Mouse (Mus musculus): Measurements from ENCODE around the gene Ptpn23.
"Not testable (repeated sequence)": the region's sequence is repeated elsewhere in the genome, so short reads cannot be mapped to it uniquely, and the experiment has no call there.

Ptpn23 gene

DNA sequence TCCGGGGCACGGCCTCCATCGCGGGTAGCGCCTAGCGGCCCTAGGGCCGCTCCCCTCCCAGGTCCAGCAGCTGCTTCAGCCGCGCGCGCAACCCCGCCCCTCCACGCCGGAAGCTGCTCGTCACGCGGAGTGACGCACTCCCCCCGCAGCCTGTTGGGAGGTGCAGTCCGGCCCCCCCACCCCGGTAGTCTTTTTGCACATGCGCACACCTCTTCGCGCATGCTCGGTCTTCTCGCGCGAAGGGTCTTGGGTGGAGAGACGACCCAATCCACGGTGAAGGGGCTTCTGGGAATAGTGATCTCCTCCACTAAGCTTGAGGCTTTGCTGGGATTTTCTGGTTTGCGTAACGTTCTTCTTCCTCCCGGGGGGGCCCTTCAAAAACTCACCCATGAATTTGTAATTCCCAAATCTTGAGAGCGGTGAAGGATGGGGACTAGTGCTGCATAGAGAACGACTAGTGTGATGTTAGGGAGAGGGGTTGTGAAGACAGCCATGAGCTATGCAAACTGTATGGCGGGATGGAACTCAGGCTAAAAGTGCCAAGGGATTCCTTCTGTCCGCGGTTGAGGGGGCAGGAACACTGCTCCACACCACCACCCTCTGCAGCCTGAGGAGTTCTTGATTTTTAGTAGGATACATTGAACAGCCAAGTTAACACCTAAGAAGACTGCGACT lies at the start of gene Ptpn23:
Gene Ptpn23, minus strand, starts transcription at position 115 of the 675 bp plus-strand sequence.
- DNase-seq (ENCODE audit: low spot score in 2 of 2): peak; percentile 91 to 92

DNA sequence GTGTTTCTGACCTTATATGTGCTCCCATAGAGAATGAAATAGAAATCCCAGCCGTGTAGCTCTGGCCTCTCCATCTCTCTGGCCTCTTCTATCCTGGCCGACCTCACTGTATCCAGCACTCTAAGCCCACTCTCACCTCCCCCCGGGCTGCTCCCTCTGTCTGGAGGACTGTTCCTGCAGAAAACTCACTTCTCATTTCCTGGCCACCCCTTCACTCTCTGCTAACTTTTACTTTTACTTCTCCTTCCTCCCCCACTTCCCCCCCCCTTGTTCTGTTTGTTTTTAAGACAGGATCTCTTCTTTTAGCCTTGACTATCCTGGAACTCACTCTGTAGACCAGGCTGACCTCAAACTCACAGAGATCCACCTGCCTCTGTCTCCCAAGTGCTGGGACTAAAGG lies 44.5 kb upstream of the Ptpn23 start:
- DNase-seq (ENCODE audit: low spot score in 2 of 2): no peak

DNA sequence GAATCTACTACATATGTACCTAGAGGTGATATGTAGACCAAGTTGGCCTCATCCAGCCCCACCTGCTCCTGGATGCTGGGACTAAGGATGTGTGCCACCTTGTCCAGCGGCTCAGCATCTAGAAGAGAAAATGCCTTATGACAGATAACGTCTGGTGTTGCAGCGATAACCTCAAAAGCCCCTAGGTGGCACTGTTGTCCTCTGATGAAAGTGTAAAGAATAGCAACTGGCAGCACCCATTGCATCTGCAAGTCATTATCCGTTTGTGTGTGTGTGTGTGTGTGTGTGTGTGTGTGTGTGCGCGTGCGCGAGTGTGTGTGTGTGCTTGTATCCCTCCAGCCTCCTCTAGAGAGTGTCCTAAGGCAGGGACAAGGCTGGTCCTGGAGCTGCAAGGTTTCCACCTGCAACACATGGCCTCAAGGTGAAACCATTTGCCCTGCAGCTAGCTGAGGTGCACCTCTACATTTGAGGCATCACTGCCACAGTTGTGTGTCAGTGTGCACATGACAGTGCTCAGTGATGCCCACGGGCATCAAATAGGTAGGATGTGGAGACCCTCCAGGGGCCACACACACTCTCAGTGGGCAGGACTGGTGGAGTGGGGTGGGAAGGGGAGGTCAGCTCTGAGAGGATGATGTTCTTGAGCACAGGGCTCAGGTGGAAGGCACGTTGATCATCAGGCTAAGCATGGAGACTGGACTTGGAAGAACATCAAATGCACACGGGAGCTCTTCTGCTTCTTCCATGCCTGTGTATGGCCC lies 41.0 kb upstream of the Ptpn23 start:
- peak; percentile 68 to 80 for DNase-seq (ENCODE audit: low spot score in 2 of 2)

DNA sequence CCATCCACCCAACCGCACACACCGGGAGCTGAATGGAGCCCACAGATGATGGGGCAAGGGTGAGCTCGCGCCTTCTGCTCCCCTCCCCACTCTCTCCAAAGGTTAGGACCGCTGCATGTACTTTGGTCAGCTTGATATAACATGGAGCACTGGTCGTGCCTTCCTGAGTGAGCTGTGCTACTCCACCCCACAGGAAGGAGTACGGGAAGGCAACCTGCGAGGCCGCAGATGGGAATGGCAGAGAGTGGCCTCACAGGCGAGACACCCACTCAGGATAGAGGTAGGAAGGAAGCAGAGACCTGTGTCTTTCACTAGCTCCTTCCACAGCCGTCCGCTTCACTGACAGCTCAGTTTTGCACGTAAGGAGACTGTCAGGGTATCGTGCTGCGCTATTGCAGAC lies 40.3 kb upstream of the Ptpn23 start:
- DNase-seq (ENCODE audit: low spot score in 2 of 2): no peak

DNA sequence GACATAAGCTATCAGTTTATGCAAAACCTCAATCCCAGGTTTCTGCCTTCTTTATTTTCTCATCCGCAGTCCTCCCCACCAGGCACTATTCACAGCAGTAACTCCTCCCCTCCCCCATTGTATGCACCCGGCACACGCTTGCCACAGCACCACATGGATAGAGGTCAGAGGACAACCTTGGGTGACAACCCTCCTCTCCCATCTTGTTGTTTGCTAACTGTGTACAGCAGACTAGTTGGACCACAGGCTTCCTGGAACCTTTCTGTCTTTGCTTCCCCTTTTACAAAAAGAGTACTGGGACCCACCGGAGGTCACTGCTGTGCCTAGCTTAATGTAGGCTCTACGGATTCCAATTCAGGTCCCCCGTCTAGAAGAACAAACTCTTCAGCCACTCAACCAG lies 32.5 kb upstream of the Ptpn23 start:
- DNase-seq (ENCODE audit: low spot score in 2 of 2): no peak

DNA sequence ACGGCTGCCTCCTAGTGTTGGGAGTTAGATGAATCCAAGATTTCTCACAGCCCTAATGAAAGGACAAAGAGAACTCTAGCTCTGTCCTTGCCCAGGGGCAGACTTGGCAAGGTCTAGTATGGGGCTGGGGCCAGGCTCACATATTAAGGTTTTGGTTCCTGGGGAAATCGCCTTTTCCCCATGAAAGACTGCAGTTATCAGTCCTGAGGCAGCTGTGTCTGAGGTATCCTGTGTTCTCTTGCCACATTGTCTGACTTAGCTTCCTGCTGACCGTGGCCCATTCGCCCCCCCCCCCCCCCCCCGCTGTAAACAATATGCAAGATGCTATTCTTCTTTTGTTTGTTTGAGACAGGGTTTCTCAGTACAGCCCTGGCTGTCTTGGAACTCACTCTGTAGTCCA lies 32.0 kb upstream of the Ptpn23 start:
- no peak for DNase-seq (ENCODE audit: low spot score in 2 of 2)

DNA sequence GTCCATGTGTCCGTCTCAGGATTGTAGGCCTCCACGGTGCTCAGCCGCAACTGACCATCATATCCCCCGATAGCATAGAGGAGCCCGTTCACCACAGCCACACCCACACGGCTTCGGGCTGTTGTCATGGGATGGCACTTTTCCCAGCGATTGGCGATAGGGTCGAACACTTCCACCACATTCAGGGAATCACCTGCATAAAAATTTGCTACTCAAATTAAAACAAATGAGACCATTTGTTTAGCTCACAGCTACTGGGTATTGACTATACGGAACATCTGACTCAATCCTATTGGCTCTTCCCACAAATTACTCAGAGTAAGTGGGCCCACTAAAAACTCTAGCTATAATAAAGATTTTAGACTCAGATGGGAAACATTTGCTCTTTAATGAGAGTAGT lies 28.0 kb upstream of the Ptpn23 start:
- DNase-seq (ENCODE audit: low spot score in 2 of 2): no peak

DNA sequence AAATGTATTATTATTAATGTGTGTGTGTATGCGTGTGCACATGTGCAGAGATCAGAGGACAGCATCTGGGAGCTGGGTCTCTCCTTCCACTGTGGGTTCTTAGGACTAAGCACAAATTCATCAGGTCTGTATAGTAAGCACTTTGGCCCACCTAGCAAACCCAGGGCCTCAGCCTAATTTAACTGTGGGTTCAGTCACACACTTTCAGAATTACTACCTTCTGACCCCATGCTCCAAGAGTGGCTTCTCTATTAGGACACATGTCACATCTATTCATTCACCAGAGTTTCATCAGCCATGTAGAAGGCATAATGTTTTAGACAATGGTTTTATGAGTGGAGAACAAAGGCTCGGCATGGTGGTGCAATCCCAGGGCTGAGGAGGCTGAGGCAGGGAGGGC lies 25.0 kb upstream of the Ptpn23 start:
- no peak for DNase-seq (ENCODE audit: low spot score in 2 of 2)

DNA sequence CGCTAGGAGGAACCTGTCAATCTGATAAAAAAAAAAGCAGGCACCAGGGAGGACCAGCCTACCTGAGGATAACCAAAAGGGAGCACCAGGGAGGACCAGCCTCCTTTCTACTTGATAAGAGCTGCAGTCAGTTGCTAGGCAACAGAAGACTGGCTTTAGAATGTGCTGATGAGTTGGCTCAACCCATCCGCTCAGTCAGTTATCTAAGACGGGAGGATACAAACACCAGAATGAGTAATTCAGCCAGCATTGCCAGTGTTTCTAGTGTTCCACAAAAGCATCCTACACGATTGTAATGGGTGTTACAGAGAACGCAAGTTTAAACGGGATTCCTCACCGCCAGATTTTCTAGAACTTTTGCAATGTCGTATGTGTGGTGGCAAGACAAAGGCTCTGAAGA lies 23.2 kb upstream of the Ptpn23 start:
- DNase-seq (ENCODE audit: low spot score in 2 of 2): no peak

DNA sequence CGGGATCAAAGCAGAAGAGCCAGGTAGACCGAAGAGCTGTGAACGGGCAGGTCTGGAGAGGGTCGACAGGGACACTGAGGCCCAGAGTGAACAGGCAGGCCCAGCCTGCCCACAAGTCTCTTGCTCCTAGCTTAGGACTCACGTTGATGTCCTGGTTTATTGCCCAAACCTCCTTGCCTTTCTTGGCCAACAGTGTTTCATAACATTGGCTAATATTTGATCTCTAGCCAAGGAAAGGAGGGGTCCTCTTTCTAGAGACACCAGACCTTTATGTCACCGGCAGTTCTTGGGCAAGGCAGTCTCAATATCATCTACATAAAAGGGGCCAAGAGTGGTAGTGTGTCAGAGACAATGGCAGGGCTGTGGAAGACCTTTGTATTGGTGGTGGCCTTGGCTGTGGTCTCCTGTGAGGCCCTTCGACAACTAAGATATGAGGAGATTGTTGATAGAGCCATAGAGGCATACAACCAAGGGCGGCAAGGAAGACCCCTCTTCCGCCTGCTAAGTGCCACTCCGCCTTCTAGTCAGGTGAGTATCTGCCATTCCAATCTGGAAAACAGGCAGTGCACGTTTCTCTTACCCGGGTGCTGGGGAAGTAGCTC lies 11.6 kb upstream of the Ptpn23 start, which contains the start of gene Ngp:
Gene Ngp, plus strand, starts transcription at position 237 of the 602 bp plus-strand sequence.
- DNase-seq (ENCODE audit: low spot score in 2 of 2): no peak

DNA sequence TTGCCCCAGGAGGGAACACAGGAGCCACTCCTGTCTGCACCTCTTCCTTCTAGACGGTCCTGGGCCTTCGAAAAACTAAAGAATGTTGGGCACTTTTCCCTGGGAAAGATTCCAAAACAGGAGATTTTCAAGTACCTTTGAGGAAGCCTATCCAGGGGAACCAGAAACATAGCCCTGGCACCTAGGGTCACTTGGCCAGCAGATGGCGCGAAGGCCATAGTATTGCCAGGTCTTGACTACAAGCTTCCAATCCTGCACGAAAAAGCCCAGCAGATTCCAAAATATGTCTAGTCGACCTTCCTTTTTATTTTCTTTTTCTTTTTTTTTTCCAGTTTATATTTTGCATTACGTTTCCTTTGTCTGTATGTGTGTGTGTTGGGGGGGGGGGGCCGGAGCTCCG lies 5.8 kb upstream of the Ptpn23 start:
- DNase-seq (ENCODE audit: low spot score in 2 of 2): no peak

DNA sequence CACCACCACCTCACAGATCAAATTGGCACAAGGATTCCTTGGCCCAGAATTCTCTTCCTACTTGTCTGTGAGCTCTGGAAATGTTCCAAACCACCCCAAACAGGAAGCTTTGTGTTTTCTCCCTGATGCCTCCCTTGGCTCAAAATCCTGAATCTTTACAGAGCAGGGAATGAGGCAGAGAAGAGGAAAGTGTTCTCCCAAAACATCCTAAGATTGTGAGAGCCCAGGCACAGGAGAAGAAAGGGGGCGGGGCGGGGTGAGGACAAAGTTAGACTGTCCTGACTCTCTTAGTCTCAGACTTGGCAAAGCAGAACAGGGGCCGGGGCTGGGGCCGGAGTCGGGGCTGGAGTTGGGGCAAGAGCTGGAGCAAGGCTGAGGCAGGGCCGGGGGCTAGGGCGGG lies 4.9 kb upstream of the Ptpn23 start:
- DNase-seq (ENCODE audit: low spot score in 2 of 2): no peak

DNA sequence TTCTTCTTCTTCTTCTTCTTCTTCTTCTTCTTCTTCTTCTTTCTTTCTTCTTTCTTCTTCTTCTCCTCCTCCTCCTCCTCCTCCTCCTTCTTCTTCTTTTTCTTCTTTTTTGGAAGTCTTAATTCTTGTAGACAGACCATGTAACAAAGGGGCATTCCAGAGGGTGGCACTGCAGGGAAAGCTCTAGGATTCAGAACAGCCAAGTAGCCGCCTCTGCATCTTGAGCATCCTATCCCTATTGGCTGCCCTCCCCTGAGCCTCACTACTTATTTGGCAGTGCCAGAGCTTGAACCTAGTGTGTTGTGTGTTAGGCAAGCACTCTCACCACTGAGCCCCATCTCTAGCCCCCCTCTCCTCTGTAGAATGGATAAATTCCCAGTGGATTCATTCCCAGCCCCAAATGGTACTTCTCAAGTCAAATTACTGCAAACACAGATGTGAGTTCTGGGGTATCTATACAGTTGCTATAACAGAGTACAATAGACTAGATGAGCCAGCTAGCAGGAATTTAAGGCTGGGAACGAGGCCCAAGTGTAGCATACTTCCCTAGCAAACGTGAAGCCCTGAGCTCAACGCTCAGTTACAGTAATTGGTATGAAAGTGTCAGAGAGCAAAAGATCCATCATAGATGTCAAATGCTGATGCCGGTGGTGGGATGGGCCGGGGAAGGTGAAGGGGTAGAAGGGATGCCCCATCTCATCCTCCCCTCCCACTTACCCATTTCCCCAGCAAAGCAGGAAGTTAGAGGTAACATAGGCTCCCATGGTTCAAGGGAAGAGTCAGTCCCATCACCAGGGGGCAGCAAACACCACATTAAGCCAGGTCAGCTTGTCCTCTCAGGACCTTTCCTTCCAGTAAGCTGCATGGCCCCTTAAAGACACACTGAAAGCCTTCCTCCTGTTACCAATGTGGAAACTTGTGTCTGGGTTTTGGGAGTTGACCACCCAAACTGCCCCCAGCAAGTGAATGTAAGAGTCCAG lies 3.2 kb upstream of the Ptpn23 start:
- DNase-seq (ENCODE audit: low spot score in 2 of 2): peak; percentile 65 to 71

DNA sequence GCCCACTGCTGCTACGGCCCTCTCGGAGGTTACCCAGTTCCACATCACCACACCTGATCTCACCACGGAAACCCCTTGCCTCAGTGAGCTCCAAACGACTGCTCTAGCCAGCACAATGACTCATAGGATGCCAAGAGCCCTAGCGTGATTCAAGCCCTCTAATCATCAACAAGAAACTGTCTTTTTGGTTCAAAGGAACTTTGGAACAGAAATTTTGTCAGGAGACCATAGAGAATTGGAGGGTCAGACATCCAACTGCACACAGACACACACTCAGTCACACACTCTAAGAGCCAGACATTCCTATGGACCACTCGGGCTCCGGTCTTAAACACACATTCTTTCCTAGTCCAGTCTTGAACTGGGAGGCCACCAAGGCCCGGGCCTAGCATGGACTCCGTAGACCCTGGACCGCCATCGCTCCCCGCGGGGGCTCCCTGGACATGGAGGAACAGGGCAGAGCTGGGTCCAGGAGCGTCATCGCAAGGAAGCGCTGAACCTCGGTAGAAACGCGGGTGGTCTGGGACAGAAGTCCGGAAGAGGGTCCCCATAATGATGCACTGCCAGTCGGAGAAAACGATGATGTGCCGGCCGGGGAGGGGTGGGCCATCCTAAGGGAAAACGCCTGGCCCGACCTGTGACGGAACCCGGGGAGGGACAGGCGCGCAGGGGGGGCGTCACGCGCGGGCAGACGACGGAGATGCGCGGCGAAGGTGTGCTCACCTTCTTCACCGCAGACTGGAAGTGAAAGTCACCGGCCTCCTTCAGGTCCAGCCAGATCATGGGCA lies 508 bp downstream of the Ptpn23 start:
- no peak for DNase-seq (ENCODE audit: low spot score in 2 of 2)

DNA sequence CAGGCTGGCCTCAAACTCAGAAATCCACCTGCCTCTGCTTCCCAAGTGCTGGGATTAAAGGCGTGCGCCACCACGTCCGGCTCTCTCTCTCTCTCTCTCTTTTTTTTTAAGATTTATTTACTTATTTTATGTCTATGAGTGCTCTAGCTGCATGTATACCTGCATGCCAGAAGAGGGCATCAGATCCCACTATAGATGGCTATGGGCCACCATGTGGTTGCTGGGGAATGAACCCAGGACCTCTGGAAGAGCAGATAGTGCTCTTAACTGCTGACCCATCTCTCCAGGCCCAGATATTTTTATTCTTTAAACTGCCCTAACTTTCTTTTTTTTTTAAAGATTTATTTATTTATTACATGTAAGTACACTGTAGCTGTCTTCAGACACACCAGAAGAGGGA lies 4.8 kb downstream of the Ptpn23 start:
- DNase-seq (ENCODE audit: low spot score in 2 of 2): not testable (repeated sequence)

DNA sequence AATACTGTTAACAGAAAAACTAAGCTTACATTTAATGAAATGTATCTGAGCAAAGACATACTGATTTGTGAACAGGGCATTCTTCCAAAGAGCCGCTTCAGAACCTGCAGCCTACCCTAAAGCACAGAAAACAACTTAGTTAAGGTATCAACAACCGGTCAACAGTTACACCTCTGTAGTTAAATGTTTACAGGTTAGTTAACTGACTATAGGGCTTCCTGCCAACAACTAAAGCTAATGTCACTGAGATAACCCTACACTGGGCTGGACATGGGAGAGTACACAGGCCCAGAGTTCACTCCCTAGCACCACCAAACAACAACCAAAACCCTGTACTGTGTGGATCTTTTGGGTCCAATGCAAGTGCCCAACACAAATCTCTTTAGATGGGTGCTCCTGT lies 5.3 kb downstream of the Ptpn23 start:
- no peak for DNase-seq (ENCODE audit: low spot score in 2 of 2)

DNA sequence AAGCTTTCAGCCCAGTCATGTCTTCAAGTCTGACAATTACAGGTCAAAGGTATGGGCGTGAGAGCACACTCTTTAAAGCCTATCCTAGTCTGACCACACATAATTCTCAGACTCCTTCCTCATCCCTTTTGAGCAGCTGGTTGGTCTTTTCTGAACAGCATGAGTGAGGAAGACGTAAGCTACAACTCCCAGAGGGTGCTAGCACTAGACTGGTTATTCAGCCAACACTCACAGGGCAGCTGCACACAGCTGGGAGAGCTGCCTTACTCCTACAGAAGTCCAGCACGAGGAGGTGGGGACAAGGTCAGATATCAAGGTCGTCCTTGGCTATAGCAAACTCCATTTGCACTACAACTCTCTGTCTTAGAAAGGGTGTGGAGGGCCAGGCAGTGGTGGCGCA lies 7.4 kb downstream of the Ptpn23 start:
- no peak for DNase-seq (ENCODE audit: low spot score in 2 of 2)

DNA sequence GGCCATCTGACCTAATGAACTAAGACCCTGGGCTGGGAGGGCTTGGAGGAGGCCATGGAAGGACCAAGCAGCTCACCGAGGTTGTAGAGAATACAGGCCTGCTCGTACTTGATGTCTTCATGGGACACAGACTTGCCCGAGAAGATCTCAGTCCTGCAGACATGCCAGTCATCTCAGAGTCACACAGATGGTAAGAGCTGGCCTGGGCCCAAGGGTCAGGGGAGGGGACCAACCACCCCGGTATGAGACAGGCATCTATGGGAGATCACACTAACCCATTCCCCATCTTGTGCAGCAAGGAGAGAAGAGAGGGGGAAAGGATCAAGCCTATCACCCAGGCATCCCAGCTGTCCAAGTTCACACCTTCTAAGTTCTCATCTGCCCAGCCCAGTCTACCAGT lies 14.7 kb downstream of the Ptpn23 start:
- no peak for DNase-seq (ENCODE audit: low spot score in 2 of 2)

DNA sequence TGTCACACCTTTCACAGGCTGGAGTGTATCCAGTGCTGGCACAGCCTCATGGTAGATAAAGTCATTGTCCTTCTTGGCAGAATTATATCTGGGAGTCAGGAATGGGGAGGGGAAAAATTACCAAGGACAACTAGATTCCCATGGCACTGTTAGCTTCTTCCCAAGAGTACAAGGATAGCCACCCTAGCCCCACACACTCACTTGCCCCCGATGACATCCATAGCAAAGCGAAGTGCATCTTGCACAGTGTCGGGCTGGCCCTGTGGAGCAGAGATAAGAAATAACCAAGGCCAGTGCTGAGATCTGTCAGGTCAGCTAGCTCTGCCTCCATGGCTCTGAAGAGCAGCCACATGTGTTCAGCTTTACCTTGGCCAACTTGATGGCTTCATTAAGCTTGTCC lies 17.2 kb downstream of the Ptpn23 start:
- no peak for DNase-seq (ENCODE audit: low spot score in 2 of 2)

DNA sequence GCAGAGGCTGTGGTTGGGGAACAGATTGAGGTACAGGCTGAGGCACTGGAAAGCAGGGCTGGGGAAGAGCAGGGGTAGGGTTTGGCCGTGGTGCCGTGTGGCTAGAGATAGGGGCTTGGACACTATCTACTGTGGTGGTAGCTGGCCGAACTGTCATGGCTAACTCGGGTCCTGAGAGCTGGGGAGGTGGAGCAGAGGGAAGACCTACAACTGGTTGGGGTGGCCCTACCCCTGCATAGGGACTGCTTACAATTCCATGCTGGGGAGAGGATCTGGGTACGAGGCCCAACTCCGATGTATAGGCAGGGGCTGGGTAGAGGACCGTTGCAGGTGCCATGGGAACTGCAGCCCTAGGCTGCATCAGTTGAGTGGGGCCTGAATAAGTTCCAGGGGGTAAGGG lies 20.0 kb downstream of the Ptpn23 start:
- no peak for DNase-seq (ENCODE audit: low spot score in 2 of 2)

DNA sequence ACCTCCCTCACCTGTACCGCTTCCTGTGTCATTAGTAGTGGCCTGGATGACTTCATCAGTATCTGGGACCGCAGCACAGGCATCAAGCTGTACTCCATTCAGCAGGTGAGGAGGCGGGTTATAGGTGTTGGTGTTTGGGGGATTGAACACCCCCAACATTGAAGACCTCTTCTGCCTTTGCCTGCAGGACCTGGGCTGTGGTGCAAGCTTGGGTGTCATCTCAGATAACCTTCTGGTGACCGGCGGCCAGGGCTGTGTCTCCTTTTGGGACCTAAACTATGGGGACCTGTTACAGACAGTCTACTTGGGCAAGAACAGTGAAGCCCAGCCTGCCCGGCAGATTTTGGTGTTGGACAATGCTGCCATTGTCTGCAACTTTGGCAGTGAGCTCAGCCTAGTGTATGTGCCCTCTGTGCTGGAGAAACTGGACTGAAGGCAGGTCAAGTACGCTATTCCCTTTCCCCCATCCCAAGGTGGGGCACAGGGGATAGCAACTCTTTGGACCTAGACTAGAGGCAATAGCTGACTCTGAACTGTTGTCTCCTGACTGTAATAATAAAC lies 23.6 kb downstream of the Ptpn23 start:
- no peak for DNase-seq (ENCODE audit: low spot score in 2 of 2)

Data from frontal cortex, postnatal 10 days (tissue).